Mouse (Mus musculus) midbrain, embryonic 13.5 days (tissue): ENCODE data around the gene Ap1g2. TPM values are rescaled to one million over a fixed set of nuclear protein-coding genes. Genes with fewer than 3 reads are reported as not detected.

Source experiments
- ATAC-seq: fragments of 200-750 bp; cut with Nextera tagmentation; 2 replicates; pipeline ENCODE4 v1.8.0; 2017; ENCODE audit warnings: mild to moderate bottlenecking, moderate TSS enrichment, moderate library complexity
- H3K27ac ChIP-seq: fragments of 300-500 bp; sonication (generic); 2 replicates; pipeline ENCODE4 v1.5.1; 2015; ENCODE audit warnings: inconsistent platforms, mild to moderate bottlenecking, moderate library complexity
- H3K27me3 ChIP-seq: fragments of 300-500 bp; sonication (generic); 2 replicates; pipeline ENCODE4 v1.6.1; 2015; ENCODE audit warnings: mild to moderate bottlenecking, inconsistent platforms
- H3K36me3 ChIP-seq: fragments of 300-500 bp; sonication (generic); 2 replicates; pipeline ENCODE4 v1.6.1; 2015; ENCODE audit warnings: mild to moderate bottlenecking, inconsistent platforms
- H3K4me1 ChIP-seq: fragments of 300-500 bp; sonication (generic); replicated peaks from 2 replicates; pipeline ENCODE4 v1.6.1; 2015; ENCODE audit warnings: inconsistent platforms
- H3K4me2 ChIP-seq: fragments of 300-500 bp; sonication (generic); replicated peaks from 2 replicates; pipeline ENCODE4 v1.6.1; 2015; ENCODE audit warnings: moderate library complexity, mild to moderate bottlenecking, inconsistent platforms
- H3K4me3 ChIP-seq: fragments of 300-500 bp; sonication (generic); replicated peaks from 2 replicates; pipeline ENCODE4 v1.5.1; 2015; ENCODE audit warnings: mild to moderate bottlenecking, inconsistent platforms
- H3K9ac ChIP-seq: fragments of 300-500 bp; sonication (generic); replicated peaks from 2 replicates; pipeline ENCODE4 v1.6.1; 2015; ENCODE audit warnings: mild to moderate bottlenecking, inconsistent platforms
- H3K9me3 ChIP-seq: fragments of 300-500 bp; sonication (generic); 2 replicates; pipeline ENCODE4 v1.6.1; 2016; ENCODE audit warnings: mild to moderate bottlenecking, inconsistent platforms
- WGBS: fragments of 180-500 bp; shearing (Covaris S2); methylation state at CpG from one replicate; pipeline ENCODE4 v1.1.7; 2015; 5-methylcytosine and 5-hydroxymethylcytosine counted together
- polyA plus RNA-seq: library from polyadenylated mRNA; unstranded; fragments of >200 nt; fragmentation: Nextera tagmentation; extraction: Ambion mirVana; gene quantifications from 2 replicates; pipeline ENCODE4 v1.2.1, GENCODE M21; 2015

Gene Ap1g2
- polyA plus RNA-seq, 1 experiment from 2014 or later: 8.2 TPM

DNA sequence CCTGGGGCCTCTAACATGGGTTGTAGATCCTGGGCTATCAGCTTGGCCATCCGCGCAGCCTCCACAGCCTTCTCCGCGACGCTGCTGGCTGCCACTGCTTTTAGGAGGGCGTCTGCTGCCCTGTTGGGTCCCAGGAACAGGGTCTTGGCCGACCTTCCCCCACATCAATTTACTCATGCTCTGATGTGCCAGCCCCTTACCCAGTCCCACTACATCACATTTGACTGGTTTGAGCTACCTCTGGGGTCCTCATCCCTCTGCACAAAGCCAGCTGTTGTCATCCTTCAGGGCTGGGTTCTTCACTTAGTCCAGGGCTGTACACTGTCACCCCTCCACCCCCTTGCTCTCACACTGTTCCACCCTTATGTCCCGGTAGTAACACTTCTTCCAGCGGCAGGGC lies 3.7 kb upstream of the Ap1g2 start:
- Histone ChIP-seq H3K4me2 (no peak overlapping the region; the same call in 1 of the 2 replicates), H3K27ac (0 out of 2 replicates have a peak overlapping the region, but pooled peaks have one; percentile 47), H3K4me3 (no peak overlapping the region), H3K27me3 (peaks cover 44% of the 10 kb centered on the region), H3K9me3 (no peaks in the 10 kb centered on the region), H3K9ac (peak overlapping the region; percentile 56; the same call in 1 of the 2 replicates), H3K4me1 (peaks cover 84% of the 10 kb centered on the region), H3K36me3 (peaks cover 13% of the 10 kb centered on the region)
- whole genome bisulfite sequencing: 34% methylated on average over 9 of the region's 9 CpGs
- ATAC-seq: no peak

DNA sequence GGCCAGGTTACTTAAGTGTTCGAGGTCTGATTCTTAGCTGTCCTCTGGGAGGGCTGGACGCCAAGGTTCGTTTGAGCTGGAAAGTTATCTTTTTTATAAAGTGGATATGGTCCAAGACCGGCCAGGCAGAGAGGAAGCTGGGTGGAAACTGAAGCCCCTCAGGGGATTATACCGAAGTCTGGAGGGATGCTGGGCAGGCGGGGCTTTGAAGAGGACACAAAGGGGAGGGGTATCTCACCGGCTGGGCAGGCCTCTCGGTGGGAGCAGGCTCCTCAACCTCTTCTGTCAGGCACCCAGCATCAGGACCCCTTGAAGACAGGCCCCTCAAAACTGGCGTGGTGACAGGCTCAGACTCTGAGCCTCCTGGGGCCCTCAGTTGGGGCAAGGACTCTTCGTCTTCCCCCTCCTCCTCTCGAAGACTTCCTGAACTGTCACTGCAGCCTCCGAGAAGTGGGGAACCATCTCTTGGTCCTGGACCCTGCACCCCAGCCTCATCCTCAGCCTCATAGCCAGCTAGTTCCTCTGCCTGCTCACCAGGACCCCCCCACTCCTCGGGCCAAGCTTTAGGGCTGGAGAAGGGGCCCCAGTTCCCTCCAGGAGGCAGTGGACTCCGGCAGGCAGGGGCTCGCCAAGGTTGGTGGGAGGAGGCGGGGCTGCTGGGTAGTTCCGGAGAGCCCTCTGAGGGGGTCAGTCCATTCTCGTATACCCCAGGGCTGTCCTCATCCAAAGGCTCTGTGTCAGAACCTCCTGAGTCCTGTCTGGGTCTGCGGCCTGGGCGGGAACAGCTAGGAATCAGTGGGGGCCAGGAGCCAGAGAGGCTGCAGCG lies 2.9 kb upstream of the Ap1g2 start:
- peak; percentile 9; the same call in 1 of the 2 replicates for ATAC-seq
- peak overlapping the region; percentile 81 for H3K27ac ChIP-seq
- H3K27me3 ChIP-seq: peaks cover 49% of the 10 kb centered on the region
- H3K4me3 ChIP-seq: no peak overlapping the region
- H3K4me1 ChIP-seq: peaks cover 78% of the 10 kb centered on the region
- H3K9me3 ChIP-seq: no peaks in the 10 kb centered on the region
- 8% methylated on average over 21 of the region's 21 CpGs for WGBS
- peak overlapping the region; percentile 39 for H3K4me2 ChIP-seq
- H3K9ac ChIP-seq: peak overlapping the region; percentile 56
- peaks cover 13% of the 10 kb centered on the region for H3K36me3 ChIP-seq

- Histone ChIP-seq H3K36me3 (peaks cover 9% of the 10 kb centered on the region), H3K9me3 (no peaks in the 10 kb centered on the region), H3K4me2 (peak overlapping the region; percentile 39), H3K27me3 (peaks cover 41% of the 10 kb centered on the region), H3K4me1 (peaks cover 69% of the 10 kb centered on the region), H3K27ac (peak overlapping the region; percentile 81), H3K9ac (peak overlapping the region; percentile 48), H3K4me3 (no peak overlapping the region)
- peak; percentile 75 for ATAC-seq
- WGBS: 32% methylated on average over 9 of the region's 9 CpGs
Measured at GRCm38 (mm10) chr14:55108202-55108870, 1.9 kb upstream of the Ap1g2 start.

GRCm38 (mm10) chr14:55106990-55107389 lies 597 bp upstream of the Ap1g2 start:
- no peak for ATAC-seq
- peaks cover 57% of the 10 kb centered on the region for H3K4me1 ChIP-seq
- H3K9me3 ChIP-seq: no peaks in the 10 kb centered on the region
- H3K27me3 ChIP-seq: peaks cover 30% of the 10 kb centered on the region
- H3K27ac ChIP-seq: no peak overlapping the region
- WGBS: 73% methylated on average over 8 of the region's 8 CpGs
- no peak overlapping the region for H3K4me3 ChIP-seq
- H3K9ac ChIP-seq: no peak overlapping the region
- H3K4me2 ChIP-seq: peak overlapping the region; percentile 96; the same call in 1 of the 2 replicates
- H3K36me3 ChIP-seq: peaks cover 3% of the 10 kb centered on the region; the same call in 1 of the 2 replicates

GRCm38 (mm10) chr14:55105386-55105785 lies 1.0 kb downstream of the Ap1g2 start:
- peaks cover 3% of the 10 kb centered on the region; the same call in 1 of the 2 replicates for H3K36me3 ChIP-seq
- no peak overlapping the region for H3K27ac ChIP-seq
- peak overlapping the region; percentile 96 for H3K4me2 ChIP-seq
- no peaks in the 10 kb centered on the region for H3K9me3 ChIP-seq
- peak overlapping the region; percentile 76 for H3K9ac ChIP-seq
- H3K27me3 ChIP-seq: peaks cover 17% of the 10 kb centered on the region
- 3% methylated on average over 7 of the region's 7 CpGs for WGBS
- peaks cover 50% of the 10 kb centered on the region for H3K4me1 ChIP-seq
- no peak for ATAC-seq
- peak overlapping the region; percentile 46 for H3K4me3 ChIP-seq

GRCm38 (mm10) chr14:55104365-55104764 lies 2.0 kb downstream of the Ap1g2 start:
- no peaks in the 10 kb centered on the region for H3K36me3 ChIP-seq
- no peak overlapping the region for H3K4me3 ChIP-seq
- no peak overlapping the region for H3K9ac ChIP-seq
- H3K4me1 ChIP-seq: peaks cover 39% of the 10 kb centered on the region
- H3K9me3 ChIP-seq: no peaks in the 10 kb centered on the region
- WGBS: 85% methylated on average over 18 of the region's 18 CpGs
- H3K4me2 ChIP-seq: no peak overlapping the region
- no peak overlapping the region for H3K27ac ChIP-seq
- H3K27me3 ChIP-seq: peaks cover 11% of the 10 kb centered on the region; the same call in 1 of the 2 replicates
- ATAC-seq: no peak

DNA sequence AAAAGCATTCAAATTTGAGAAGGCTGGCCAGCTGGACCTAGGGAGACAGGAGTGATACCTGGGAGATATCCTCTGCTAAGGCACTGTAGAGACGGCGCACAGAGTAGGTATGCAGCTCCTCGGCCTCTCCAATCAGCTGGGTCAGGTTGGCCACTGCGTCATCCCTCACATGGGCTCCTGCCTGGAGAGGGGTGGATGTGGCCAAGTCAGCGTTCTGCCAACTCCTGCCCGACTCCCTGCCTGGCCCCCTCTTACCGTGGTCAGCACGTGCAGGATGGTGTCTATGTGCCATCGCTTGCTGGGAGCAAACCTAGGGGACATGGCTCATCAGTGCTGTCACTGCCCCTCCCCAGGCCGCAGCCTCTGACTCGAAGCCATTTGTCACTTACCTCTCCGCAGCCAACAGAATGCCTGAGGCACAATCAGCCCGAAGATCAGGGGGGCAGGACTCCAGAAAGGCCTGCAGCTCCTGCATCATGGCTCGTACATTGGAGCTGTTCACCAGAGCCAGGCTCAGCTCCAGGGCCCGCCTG lies 4.1 kb downstream of the Ap1g2 start:
- H3K36me3 ChIP-seq: 0 out of 2 replicates have a peak, but pooled peaks cover 7% of the 10 kb centered on the region
- H3K4me2 ChIP-seq: no peak overlapping the region
- H3K4me1 ChIP-seq: peaks cover 27% of the 10 kb centered on the region
- no peaks in the 10 kb centered on the region for H3K9me3 ChIP-seq
- H3K4me3 ChIP-seq: no peak overlapping the region
- H3K9ac ChIP-seq: no peak overlapping the region
- WGBS: 87% methylated on average over 15 of the region's 15 CpGs
- ATAC-seq: no peak
- H3K27me3 ChIP-seq: peaks cover 11% of the 10 kb centered on the region; the same call in 1 of the 2 replicates
- H3K27ac ChIP-seq: no peak overlapping the region

GRCm38 (mm10) chr14:55101592-55101991 lies 4.8 kb downstream of the Ap1g2 start:
- 0 out of 2 replicates have a peak, but pooled peaks cover 7% of the 10 kb centered on the region for H3K36me3 ChIP-seq
- H3K27me3 ChIP-seq: 0 out of 2 replicates have a peak, but pooled peaks cover 6% of the 10 kb centered on the region
- no peak overlapping the region for H3K9ac ChIP-seq
- WGBS: 48% methylated on average over 4 of the region's 4 CpGs
- no peaks in the 10 kb centered on the region for H3K9me3 ChIP-seq
- H3K4me3 ChIP-seq: no peak overlapping the region
- peaks cover 29% of the 10 kb centered on the region for H3K4me1 ChIP-seq
- 0 out of 2 replicates have a peak, but pooled peaks have one; percentile 14 for ATAC-seq
- H3K27ac ChIP-seq: no peak overlapping the region
- no peak overlapping the region for H3K4me2 ChIP-seq

DNA sequence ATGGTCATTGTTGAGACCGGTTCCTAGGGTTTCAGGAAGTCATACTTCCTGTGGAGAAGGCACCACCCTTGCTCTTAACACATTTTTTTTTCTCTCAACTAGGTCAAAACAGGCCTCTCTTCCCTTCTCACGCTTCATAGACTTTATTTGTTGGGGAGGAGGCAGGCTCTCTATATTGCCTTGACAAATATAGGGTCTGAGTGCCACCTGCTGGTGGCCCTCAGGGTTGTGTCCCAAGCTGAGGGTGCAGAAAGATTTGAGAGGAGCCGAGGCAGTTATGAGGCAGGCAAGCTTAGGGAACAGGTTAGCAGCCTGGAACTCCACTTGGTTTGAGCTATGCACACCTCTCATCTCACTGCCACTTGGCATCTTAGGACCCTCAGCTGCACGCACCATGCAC lies 8.3 kb downstream of the Ap1g2 start:
- no peak overlapping the region for H3K4me2 ChIP-seq
- peak overlapping the region; percentile 59 for H3K27ac ChIP-seq
- ATAC-seq: no peak
- H3K4me3 ChIP-seq: no peak overlapping the region
- 0 out of 2 replicates have a peak, but pooled peaks cover 4% of the 10 kb centered on the region for H3K27me3 ChIP-seq
- WGBS: 62% methylated on average over 4 of the region's 4 CpGs
- H3K36me3 ChIP-seq: 0 out of 2 replicates have a peak, but pooled peaks cover 7% of the 10 kb centered on the region
- H3K4me1 ChIP-seq: peaks cover 37% of the 10 kb centered on the region
- no peak overlapping the region for H3K9ac ChIP-seq
- no peaks in the 10 kb centered on the region for H3K9me3 ChIP-seq

- Histone ChIP-seq H3K4me2 (peak overlapping the region; percentile 41; the same call in 1 of the 2 replicates), H3K27me3 (0 out of 2 replicates have a peak, but pooled peaks cover 4% of the 10 kb centered on the region), H3K9ac (no peak overlapping the region), H3K4me3 (no peak overlapping the region), H3K36me3 (0 out of 2 replicates have a peak, but pooled peaks cover 7% of the 10 kb centered on the region), H3K9me3 (no peaks in the 10 kb centered on the region), H3K27ac (peak overlapping the region; percentile 59), H3K4me1 (peaks cover 37% of the 10 kb centered on the region)
- WGBS: 52% methylated on average over 10 of the region's 10 CpGs
- ATAC-seq: no peak
Measured at GRCm38 (mm10) chr14:55097646-55098045, 8.7 kb downstream of the Ap1g2 start.

DNA sequence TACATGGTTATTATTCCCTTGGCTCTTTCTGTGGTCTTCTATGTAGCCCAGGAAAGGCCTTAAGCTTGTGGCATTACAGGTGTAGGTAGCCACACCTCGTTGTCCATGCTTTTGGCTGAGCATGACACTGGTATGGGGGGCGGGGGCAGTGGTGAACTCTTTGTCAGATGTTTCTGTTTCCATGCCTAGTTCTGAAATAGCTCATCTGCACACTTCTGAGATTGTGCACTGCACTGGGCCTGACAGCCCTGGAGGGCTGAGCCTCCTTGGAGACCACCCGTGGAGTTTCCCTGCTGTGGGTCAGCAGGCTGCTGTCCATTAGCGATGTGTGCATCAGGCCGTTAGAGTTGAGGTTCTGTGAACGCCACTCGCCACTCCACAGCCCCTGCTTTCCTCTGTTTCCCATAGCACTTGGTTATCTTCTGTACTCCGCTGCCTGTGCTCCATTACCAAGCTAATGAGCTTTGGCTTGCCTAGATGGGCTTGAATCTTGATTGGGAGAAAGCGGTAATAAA lies 9.8 kb downstream of the Ap1g2 start:
- H3K4me3 ChIP-seq: peak overlapping the region; percentile 9; the same call in 1 of the 2 replicates
- peak overlapping the region; percentile 59 for H3K27ac ChIP-seq
- no peaks in the 10 kb centered on the region for H3K9me3 ChIP-seq
- 0 out of 2 replicates have a peak, but pooled peaks cover 4% of the 10 kb centered on the region for H3K27me3 ChIP-seq
- H3K4me1 ChIP-seq: peaks cover 39% of the 10 kb centered on the region
- H3K4me2 ChIP-seq: peak overlapping the region; percentile 41
- ATAC-seq: no peak
- WGBS: 52% methylated on average over 9 of the region's 9 CpGs
- peak overlapping the region; percentile 49 for H3K9ac ChIP-seq
- 0 out of 2 replicates have a peak, but pooled peaks cover 7% of the 10 kb centered on the region for H3K36me3 ChIP-seq
